Mouse (Mus musculus) embryonic stem cell, embryonic (primary cell): ENCODE measurements around the gene Dner.

Experiments used
- CTCF ChIA-PET, 4 experiments: fragments of 300-600 bp in 2 of 4; fragments of 350-600 bp in 2 of 4; sonication (Branson Sonifier 250); formaldehyde crosslinking; loops; one replicate each; lab custom pipeline; 2022; ENCODE audit warnings: inconsistent platforms in 2 of 4; lab: Charles Lee
- POLR2A ChIA-PET, 4 experiments: fragments of 300-600 bp in 2 of 4; fragments of 350-600 bp in 2 of 4; sonication (Branson Sonifier 250); formaldehyde crosslinking; loops; one replicate each; lab custom pipeline; 2022; ENCODE audit warnings: antibody characterized with exemption in 4 of 4, inconsistent platforms in 1 of 4; lab: Charles Lee

The Dner gene

DNA sequence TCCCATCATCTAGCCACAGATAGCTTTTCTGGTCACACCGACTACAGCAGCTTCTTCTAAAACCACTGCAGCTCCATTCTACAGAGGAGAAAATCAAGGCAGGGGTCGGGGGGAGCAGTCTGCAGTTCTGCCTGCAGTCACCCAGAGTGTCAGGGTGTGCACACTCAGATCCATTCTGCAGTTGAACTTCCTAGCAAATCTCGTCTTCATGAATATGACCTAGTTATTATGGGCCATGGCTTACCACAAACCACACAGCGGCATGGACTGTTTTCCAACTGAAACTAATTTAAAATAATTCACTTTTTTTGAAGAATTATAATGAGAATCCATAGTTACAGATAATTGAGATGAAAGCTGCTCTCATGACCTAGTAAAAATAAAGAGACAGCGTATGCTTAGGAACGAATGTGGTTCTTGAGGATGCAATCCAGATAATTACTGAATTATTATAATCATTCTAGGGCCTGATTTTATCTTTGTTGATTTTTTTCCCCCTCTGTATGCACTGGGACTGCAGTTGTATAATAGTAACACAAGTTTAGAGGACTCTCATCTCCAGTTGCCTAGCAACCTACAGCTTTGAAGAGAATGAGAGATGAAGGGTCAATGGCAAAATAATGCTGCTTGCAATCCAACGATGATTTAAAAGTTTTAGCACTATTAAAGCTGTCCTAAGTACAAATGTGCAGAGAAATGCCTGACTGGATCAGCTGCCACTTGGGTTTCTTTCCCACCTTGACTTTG, 27.7 kb downstream of the Dner start:
- POLR2A ChIA-PET: no interaction called here
- CTCF ChIA-PET: no interaction called here

DNA sequence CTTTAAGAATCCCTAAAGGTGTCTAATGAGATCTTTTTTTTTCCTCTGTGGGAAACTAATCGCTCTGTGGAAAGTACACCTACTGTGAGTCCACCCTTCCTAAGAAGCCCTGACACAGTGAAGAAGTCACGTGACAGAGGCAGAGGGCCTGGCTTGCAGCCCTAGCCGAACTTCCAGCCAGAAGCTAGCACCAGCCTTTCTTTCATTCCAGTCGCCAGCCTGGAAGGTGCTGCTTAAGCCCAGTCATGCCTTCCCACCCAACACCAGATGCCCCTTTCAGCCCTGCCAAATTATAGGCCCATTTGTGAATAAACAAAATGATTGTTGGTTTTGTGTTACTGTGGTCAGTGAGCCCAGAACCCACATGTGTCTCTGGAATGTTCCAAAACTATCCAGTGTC, 28.4 kb downstream of the Dner start:
- CTCF ChIA-PET: no interaction called here
- POLR2A ChIA-PET: no interaction called here

DNA sequence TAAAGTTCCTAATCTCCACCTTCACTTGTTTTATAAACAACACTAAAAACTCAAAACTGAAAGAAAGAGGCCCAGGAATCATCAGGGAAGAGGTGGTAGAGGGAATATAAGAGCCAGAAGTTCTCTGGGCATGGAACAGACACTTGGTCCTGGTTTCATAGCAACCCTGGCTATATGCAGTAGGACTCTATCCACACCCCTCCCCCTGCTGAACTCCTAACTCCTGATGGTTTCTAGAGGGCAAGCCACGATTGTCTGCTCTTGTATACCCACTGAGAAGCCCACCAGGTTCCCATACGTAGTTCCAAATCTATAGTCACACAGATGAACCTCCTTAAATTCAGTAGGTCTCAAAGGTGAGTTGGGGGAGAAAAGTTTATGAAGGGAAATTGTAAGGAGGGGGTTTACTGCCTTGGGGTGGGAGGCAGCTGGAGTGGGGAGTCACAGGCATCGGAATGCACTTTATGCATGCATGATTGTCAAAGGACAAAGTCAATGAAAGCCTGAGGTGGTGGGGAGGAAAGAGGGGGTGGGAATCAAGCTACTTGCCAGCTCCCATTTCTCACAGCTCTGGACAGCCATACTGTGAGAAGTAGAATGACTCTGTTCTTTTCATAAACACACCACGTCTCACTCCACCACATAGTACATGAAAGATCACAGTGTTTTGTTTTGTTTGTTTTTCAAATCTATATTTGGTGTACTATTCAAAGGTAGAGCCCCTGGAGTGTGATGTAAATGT, 31.5 kb downstream of the Dner start:
- ChIA-PET CTCF (no interaction called here), POLR2A (no interaction called here)

DNA sequence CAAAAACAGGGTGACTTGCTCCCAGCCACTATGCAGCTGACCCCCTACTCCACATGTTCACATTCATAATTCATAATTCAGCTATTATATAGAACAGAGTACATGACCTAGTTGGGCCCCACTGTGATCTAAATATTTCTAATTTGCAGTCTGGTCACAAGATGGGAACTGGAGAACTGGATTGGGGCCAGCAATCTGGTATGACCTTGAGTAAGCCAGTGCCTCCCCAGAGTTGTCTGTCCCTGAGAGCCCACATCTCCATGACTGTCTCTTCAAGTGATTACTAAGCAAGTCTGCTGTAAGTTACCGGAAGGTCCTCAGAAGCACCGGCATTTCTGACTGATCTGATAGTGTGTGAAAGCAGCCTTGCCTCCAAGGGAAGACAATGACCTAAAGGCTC, 49.2 kb downstream of the Dner start:
- POLR2A ChIA-PET: no interaction called here
- CTCF ChIA-PET: no interaction called here

DNA sequence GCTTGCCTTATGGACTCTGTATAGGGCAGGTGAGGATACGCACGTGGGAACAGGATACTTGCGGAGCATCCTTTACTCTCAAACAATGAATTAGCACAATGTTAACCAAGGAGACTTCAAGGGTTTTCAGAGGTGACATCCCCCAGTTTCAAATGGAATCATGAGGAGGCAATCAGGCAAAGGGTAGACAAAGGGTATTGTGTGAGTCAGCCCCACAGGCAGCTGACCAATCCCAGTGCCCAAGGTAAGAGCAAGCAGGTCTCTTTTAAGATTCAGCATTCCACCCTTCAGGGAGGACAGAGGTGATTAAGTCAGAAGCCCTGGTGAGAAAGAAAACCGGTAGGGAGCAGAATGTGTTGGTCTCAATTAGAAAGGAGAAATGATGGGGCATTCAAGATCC, 55.6 kb downstream of the Dner start:
- CTCF ChIA-PET: interaction anchor here in 1 of 4 experiments (1.5 kb wide), 1 partner anchor 59 kb away, joined by 4 read pairs; no protein-coding TSS in a partner anchor

DNA sequence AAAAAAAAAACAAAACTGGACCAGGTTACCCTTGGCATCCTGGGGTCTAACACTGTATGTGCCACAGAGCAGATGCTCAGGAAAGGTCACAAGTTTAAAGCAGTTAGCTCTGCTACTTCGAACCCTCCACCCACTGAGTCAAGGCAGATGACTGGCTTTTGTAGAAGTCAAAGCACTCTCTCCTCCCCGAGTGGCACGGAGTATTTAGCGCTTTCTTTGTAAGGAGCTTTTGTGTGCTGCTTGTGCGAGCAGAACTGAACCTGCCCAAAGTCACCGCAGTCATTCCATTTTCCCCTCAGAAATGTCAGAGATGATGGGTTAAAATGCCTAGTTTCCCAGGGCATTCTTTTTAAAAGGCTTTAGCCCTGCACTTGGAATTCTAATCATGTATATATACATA, 59.1 kb downstream of the Dner start:
- ChIA-PET CTCF (interaction anchor here in 2 of 4 experiments (0.6 to 1.0 kb wide), 2 partner anchors 13 to 255 kb away, joined by 3 to 4 read pairs; no protein-coding TSS in a partner anchor), POLR2A (interaction anchor here (0.5 to 1.8 kb wide), 16 partner anchors 12 to 352 kb away, joined by 3 to 8 read pairs (median 4); partner anchors contain the start of genes Dner (in 2 of the 4) and Trip12 (in 1 of the 4))

More for the DNA sequence above, 55.6 kb downstream of the Dner start:
- POLR2A ChIA-PET: interaction anchor here (0.5 to 2.7 kb wide), 13 partner anchors 9 to 904 kb away, joined by 3 to 8 read pairs (median 3); partner anchors contain the start of gene Dner (in 1 of the 4)

DNA sequence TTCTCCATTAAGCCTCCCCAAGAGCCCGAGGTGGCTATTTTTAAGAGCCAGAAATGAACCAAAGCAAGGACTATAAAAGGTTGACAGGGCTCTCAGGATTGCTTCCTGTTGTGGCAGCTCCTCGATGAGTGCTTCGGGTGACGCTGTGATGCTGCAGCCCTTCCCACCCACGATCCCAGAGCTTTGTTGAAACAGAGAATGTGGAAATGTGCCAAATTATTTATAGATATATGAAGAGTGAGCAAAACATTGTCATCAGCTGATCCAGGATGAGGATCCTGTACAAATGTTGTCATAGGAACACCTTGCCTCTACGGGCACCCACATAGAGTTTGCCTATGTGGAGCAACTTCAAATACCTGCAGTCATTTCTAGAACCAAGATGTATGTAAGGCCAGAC, 67.8 kb downstream of the Dner start:
- CTCF ChIA-PET: interaction anchor here in 1 of 4 experiments (0.6 kb wide), 1 partner anchor 311 kb away, joined by 3 read pairs; no protein-coding TSS in a partner anchor
- POLR2A ChIA-PET: no interaction called here

DNA sequence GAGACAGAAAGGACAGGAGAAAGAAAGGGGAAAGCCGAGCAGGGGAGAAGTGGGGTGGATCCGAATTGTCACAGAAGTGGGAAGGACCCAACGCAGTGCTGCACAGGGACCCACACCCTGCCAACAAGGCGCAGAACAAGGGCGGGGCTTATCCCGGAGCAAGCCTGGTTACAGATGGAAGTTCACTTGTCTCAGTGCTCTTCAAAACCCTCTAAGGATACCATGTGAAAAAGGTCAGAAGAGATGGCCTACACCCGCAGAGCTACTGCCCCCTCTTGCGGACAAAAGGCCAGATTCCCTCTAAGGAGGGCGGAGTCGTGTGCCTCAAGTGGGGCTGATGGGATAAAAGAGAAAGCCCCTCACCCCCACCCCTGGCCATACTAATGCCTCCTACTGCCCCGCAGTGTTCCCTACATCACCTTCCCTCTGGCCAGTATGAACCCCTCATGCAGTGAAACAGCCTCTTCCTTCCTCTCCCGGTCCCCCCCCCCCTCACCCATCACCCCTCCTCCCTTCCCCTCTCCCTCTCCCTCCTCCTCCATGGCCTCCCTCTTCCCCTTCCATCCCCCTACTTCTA, 73.0 kb downstream of the Dner start:
- CTCF ChIA-PET: interaction anchor here in 3 of 4 experiments (0.5 to 1.4 kb wide), 7 partner anchors 14 to 950 kb away, joined by 3 to 4 read pairs (median 3); no protein-coding TSS in a partner anchor

DNA sequence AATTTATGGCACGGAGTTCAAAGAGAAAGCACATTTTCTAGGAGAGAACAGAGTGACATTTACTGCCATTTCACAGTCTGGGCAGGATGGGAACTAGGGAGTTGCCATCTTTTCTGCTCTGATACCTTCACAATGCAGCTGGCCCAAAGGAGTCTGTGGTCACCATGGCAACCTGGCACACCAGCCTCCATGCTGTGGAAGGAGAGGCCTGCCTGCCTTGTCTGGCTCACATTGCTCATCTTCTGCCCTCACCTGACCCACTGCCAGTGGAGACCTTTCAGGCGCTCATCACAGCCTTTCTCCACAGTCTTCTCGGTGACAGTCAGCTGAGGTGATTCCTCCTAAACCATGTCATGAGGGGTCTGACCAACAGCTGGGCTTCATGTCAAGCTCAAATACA, 74.7 kb downstream of the Dner start:
- ChIA-PET CTCF (no interaction called here), POLR2A (interaction anchor here in 1 of 4 experiments (1.5 to 1.8 kb wide), 2 partner anchors 10 to 20 kb away, joined by 3 to 4 read pairs; no protein-coding TSS in a partner anchor)

More for the DNA sequence above, 73.0 kb downstream of the Dner start:
- POLR2A ChIA-PET: interaction anchor here in 2 of 4 experiments (0.6 to 1.8 kb wide), 3 partner anchors 11 to 18 kb away, joined by 3 to 8 read pairs (median 5); no protein-coding TSS in a partner anchor

DNA sequence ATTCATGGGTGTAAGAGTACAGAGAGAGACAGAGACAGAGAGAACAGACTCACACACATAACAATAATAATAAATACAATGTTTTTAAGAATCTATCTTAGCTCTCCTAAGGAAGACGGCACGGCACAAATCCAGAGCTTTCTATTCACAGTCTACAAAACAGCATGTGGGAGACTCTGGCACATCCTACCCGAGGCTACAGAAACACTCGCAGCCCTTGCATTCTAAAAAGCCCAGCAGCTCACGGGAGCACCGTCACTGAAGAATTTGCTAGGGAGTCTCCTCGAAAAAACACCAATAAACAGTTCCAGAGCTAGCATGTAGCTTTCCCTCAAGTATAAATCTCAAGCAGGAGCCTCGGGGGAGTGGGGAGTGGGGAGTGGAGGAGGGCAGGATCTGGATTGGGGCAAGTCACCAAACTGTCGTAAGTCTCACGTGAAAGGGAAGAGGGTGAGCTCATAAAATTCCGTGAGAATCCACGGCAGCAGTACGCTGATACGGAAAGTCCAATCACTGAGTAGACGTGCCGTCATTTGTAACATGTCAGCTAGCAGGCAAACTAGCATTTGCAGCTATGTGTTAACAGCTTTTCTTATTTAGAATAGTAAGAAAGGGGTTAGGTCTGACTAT, 76.8 kb downstream of the Dner start:
- ChIA-PET CTCF (interaction anchor here (0.6 to 1.1 kb wide), 8 partner anchors 16 to 590 kb away, joined by 3 to 6 read pairs (median 4); partner anchors contain the start of gene Dner (in 2 of the 4)), POLR2A (interaction anchor here (0.6 to 1.7 kb wide), 9 partner anchors 18 to 1388 kb away, joined by 3 to 10 read pairs (median 3); no protein-coding TSS in a partner anchor)

DNA sequence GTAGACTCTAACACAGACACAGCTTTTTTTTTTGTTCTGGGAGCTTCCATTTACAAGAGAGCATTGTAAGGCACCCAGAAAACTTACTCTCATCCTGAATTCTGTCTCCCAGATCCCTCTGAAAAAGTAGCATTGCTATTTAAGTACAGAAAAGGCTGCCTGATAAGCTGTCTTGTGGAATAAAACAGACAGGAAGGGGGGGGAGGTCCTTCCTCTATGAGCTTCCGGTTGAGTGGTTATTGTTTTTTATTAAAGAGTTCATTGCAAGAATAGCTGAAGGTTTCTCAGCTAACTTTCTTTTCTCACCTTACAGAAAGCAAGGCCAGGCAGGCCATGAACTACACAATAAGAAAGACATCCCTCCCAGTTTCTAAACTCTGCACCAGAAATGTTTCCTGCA, 77.9 kb downstream of the Dner start:
- ChIA-PET CTCF (no interaction called here), POLR2A (interaction anchor here in 1 of 4 experiments (0.6 kb wide), 1 partner anchor 214 kb away, joined by 4 read pairs; no protein-coding TSS in a partner anchor)

DNA sequence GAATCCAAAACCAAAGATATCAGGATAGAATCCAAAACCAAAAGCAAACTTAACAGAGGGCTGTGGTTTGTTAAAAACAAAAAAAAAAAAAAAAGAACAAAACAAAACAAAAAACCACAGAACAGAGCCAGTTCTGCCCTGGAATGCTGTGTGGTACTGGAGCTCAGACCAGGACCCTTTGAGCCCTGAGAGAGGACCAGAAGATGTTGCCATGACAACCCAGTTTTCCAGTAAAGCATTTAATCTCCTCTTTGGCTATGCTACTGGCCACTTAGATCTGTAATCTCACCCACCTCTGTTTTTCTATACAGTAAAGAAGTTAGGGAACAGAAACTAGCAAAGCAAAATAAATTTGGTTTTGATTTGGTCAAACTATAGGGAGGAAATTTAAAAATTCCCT, 79.9 kb downstream of the Dner start:
- POLR2A ChIA-PET: interaction anchor here in 1 of 4 experiments (1.2 kb wide), 1 partner anchor 23 kb away, joined by 4 read pairs; no protein-coding TSS in a partner anchor

DNA sequence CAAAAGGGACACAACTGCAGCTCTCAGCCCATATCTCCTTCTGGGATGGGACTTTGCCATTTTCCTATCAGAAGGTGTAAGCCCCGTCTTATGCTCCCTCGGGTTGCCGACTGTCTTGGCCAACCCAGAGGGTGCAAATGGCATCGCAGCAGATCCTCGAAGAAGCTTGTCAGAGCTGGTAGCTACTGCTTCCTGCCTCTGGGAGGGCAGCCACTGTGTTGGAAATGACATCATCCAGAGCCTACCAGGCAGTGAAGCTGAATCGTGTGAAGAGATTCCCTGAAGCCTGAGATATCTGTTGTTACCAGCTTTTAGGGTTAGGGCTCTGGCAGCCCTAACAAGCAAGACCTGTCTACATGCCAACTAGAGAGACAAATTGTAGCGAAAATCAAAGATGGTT, 81.4 kb downstream of the Dner start:
- ChIA-PET POLR2A (interaction anchor here in 1 of 4 experiments (0.7 kb wide), 1 partner anchor 25 kb away, joined by 3 read pairs; no protein-coding TSS in a partner anchor), CTCF (interaction anchor here in 1 of 4 experiments (0.7 kb wide), 1 partner anchor 83 kb away, joined by 3 read pairs; no protein-coding TSS in a partner anchor)

More for the DNA sequence above, 79.9 kb downstream of the Dner start:
- CTCF ChIA-PET: interaction anchor here in 1 of 4 experiments (0.7 kb wide), 1 partner anchor 136 kb away, joined by 9 read pairs; no protein-coding TSS in a partner anchor

DNA sequence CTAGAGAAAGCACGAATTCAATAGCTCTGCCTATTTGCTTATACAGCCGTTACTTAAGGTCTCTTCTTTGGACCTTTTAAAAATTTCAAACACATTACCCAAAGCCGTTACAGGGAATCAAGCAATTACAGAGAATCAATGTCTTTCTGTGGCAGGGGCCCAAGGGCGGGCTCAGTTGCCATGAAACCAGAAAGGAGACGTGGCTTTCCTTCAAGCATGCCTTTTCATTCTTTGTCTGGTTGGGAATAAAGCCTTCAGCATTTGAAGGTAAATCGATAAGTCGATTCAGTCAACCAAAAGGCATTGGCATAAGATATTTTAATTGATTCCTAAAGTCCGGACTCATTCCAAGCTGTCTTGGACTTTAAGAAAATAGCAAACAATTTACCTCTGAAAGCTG, 82.9 kb downstream of the Dner start:
- CTCF ChIA-PET: interaction anchor here in 2 of 4 experiments (0.7 to 1.1 kb wide), 2 partner anchors 84 to 142 kb away, joined by 3 to 4 read pairs; no protein-coding TSS in a partner anchor
- POLR2A ChIA-PET: interaction anchor here in 1 of 4 experiments (0.6 kb wide), 1 partner anchor 875 kb away, joined by 4 read pairs; no protein-coding TSS in a partner anchor

DNA sequence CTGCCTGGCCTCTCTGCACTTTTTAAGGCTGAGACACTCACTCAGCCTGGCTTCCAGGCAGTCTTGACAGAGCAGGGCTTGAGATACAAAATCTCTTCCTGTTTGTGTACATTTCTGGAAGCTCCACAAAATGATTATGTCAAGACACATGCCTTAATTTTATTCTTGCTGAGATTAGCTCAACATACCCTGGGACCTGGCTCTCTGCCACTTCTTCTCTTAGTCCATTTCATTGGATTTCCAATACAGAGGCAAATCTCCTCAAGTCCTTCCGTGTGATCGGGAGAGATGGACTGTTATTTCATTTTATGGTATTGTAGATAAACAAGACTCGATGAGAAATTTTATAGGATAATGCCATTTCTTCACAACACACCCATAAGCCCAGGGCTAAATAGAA, 84.7 kb downstream of the Dner start:
- ChIA-PET CTCF (interaction anchor here in 1 of 4 experiments (0.6 kb wide), 1 partner anchor 191 kb away, joined by 3 read pairs; no protein-coding TSS in a partner anchor), POLR2A (no interaction called here)

DNA sequence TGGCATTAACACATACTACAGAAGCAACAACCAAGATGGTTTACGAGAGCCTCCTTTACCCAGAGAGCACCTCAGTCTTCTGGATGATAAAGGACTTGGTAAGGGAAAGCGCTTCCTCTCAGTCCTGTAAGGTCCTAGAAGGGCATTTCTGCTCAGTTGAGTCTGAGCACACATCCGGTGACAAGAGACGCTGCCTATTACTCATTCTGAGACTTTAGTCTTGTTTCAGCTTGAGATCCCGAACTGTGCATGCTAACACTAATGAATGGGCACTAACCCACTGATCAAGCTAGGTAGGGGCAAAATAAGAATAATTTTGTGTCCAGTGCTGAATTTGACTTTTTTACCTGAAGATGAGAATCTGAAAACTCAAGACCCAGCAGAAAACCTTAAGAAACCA, 97.0 kb downstream of the Dner start:
- CTCF ChIA-PET: interaction anchor here in 1 of 4 experiments (1.1 kb wide), 1 partner anchor 17 kb away, joined by 3 read pairs; no protein-coding TSS in a partner anchor
- POLR2A ChIA-PET: no interaction called here

DNA sequence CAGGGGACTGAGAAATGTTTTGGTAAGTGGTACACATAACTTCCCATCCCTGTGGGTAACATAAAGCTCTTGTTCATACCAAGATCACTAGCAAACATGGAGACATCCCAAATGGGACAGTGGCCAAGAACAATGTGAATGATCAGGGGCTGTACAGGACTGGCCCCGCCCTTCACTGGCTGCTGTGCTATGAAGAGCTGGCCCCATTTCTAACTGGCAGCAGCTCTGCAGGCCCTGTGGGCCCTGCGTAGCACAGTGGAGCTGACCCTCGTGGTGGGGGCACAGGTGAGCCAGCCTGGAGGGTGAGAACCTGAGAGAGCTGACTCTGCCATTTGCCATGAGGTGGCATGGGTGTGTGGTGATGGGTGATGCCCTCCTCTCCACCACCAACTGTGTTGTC, 100.0 kb downstream of the Dner start:
- ChIA-PET POLR2A (no interaction called here), CTCF (interaction anchor here in 3 of 4 experiments (0.5 to 1.9 kb wide), 4 partner anchors 15 to 101 kb away, joined by 3 to 7 read pairs (median 6); no protein-coding TSS in a partner anchor)

DNA sequence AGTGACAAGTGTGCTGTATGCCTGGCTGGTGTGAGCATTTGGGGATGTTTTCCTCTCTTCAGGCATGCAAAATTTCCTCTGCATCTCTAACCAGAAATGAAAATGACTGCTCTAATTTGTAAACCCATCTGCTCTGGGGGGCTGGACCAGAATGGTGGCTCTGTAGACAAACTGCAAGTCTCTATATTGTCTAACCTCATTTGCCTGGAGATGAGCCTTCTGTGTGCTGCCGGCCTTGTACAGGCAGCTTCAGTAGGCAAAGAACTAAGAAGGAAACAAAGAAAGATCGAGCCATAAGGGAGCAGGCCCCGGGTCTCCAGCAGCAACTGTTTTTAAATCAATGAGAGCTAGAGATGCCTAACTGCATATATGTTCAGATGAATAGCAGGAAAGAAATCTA, 103.6 kb downstream of the Dner start:
- POLR2A ChIA-PET: no interaction called here

More for the DNA sequence above, 103.6 kb downstream of the Dner start:
- CTCF ChIA-PET: no interaction called here
